Mouse (Mus musculus) neutrophil, adult 5-6 weeks (primary cell): ENCODE results near the gene Mrps18a. TPM values are rescaled to one million over a fixed set of nuclear protein-coding genes. Genes with fewer than 3 reads are reported as not detected.

ENCODE experiments used
- ATAC-seq: fragments of 151-379, 151-347 bp; 2 replicates; pipeline ENCODE4 v1.8.0; 2017; ENCODE audit warnings: mild to moderate bottlenecking, moderate TSS enrichment; ENCODE audit not compliant: insufficient number of reproducible peaks, poor library complexity, low FRiP score, severe bottlenecking; ENCODE audit errors: extremely low read depth
- total RNA-seq: library from RNA; stranded (forward); fragments of 200-1000 nt; gene quantifications from 2 replicates; pipeline ENCODE4 v1.2.3, GENCODE M21; 2017

Gene Mrps18a
- total RNA-seq, 1 experiment from 2014 or later, result 23.6 TPM

DNA sequence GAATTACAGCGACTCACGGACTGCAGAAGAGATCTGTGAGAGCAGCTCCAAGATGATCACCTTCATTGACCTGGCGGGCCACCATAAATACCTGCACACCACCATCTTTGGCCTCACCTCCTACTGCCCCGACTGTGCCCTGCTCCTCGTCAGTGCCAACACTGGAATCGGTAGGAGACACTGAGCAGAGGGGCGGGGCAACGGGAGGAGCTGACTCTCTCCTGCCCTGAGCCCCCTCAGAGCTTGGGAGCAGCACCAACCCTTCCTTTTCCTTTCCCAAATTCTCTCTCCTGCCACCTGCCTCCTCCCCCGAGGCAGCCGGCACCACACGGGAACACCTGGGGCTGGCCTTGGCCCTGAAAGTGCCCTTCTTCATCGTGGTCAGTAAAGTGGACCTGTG is 54.7 kb downstream of the Mrps18a start:
- no peak for ATAC-seq

DNA sequence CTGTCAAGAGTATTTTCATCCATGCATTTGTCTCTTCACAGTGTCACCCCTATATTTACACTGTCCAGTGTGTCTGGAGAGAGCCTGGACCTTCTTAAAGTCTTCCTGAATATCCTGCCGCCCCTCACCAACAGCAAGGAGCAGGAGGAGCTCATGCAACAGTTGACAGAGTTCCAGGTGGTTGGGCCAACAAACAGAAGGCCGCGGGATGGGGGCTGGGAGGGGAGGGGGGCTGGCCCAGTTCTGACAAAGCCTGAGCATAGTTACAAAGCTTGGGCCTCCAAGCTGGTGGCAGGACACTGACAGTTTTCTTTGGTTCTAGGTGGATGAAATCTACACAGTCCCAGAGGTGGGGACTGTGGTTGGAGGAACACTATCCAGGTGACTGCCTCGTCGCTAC is 55.5 kb downstream of the Mrps18a start:
- ATAC-seq, result no peak

DNA sequence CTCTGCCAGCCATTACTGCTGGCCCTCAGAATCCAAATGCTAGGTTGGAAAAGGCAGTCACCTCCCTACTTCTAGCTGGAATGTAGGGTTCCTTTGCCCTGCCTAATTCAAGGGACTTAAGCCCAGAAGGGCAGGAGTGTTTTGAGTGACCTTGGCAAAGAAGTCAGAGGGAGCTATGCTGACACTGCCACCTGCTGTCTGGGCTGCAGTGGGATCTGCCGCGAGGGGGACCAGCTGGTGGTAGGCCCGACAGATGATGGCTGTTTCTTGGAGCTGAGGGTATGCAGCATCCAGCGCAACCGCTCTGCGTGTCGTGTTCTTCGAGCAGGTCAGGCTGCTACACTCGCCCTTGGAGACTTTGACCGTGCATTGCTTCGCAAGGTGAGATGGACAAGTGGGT is 56.2 kb downstream of the Mrps18a start:
- no peak for ATAC-seq

- ATAC-seq, result no peak
Measured at GRCm38 (mm10) chr17:46168318-46168717, 57.5 kb downstream of the Mrps18a start.

GRCm38 (mm10) chr17:46168768-46169167 is 58.0 kb downstream of the Mrps18a start:
- no peak for ATAC-seq

GRCm38 (mm10) chr17:46170538-46170937 is 59.8 kb downstream of the Mrps18a start:
- peak; percentile 59; the same call in 1 of the 2 replicates for ATAC-seq

Other genes with a start within 250 kb of the Mrps18a start
- gene Vegfa, start 78.6 kb upstream of the Mrps18a start, total RNA-seq, result 19.5 and 23.0 TPM in 2 replicates
- not detected in 2 replicates for gene Rsph9, start 33.2 kb downstream of the Mrps18a start, total RNA-seq
- gene Mad2l1bp, start 42.6 kb downstream of the Mrps18a start, total RNA-seq, result 7.1 and 10.6 TPM in 2 replicates
- 181 and 188 TPM in 2 replicates for gene Gtpbp2, start 50.0 kb downstream of the Mrps18a start, total RNA-seq
- 13.2 and 14.4 TPM in 2 replicates for gene Polh, start 91.7 kb downstream of the Mrps18a start, total RNA-seq
- gene Xpo5, start 91.8 kb downstream of the Mrps18a start, total RNA-seq, result 30.9 and 37.5 TPM in 2 replicates
- 23.3 and 25.4 TPM in 2 replicates for gene Polr1c, start 137.1 kb downstream of the Mrps18a start, total RNA-seq
- gene Yipf3, start 137.1 kb downstream of the Mrps18a start, total RNA-seq, result 59.1 and 61.4 TPM in 2 replicates
- gene Lrrc73, start 142.5 kb downstream of the Mrps18a start, total RNA-seq, result 0.74 and 1.3 TPM in 2 replicates
- 17.2 and 17.8 TPM in 2 replicates for gene Tjap1, start 172.0 kb downstream of the Mrps18a start, total RNA-seq
- gene Dlk2, start 186.4 kb downstream of the Mrps18a start, total RNA-seq, result not detected in 2 replicates
- 3.1 and 3.4 TPM in 2 replicates for gene Abcc10, start 217.4 kb downstream of the Mrps18a start, total RNA-seq